Mouse (Mus musculus) ES-Bruce4 (cell line): ENCODE data around the gene Selenop.

ENCODE experiments used
- CTCF ChIP-seq: IDR thresholded peaks from one replicate; pipeline ENCODE4 v1.8.1; 2011; ENCODE audit warnings: low read depth, low read length
- EP300 ChIP-seq: IDR thresholded peaks from 2 replicates; pipeline ENCODE4 v1.6.1; 2011; ENCODE audit warnings: low read depth, low read length; ENCODE audit not compliant: insufficient read depth
- POLR2A ChIP-seq: IDR thresholded peaks from one replicate; pipeline ENCODE4 v1.8.1; 2011; ENCODE audit warnings: low read length; ENCODE audit not compliant: insufficient read depth

- TF ChIP-seq POLR2A (no peak), CTCF (no peak), EP300 (no peak)
These were observed 27.6 kb downstream of the Selenop start for GRCm38 (mm10) chr15:3295986-3296385.
